Mouse (Mus musculus): ENCODE results near the gene D430019H16Rik. TPM values are rescaled to one million over a fixed set of nuclear protein-coding genes. Genes with fewer than 3 reads are reported as not detected.

D430019H16Rik gene
- polyA plus RNA-seq, 1 experiment from 2014 or later, result 0.37 TPM

- Histone ChIP-seq H3K27ac (ENCODE audit: poor library complexity, severe bottlenecking) (no peak overlapping the region), H3K36me3 (no peaks in the 10 kb centered on the region; the same call in 1 of the 2 replicates), H3K9ac (no peak overlapping the region), H3K4me2 (no peak overlapping the region), H3K27me3 (replicated peaks) (0 out of 2 replicates have a peak, but pooled peaks cover 8% of the 10 kb centered on the region), H3K4me1 (replicated peaks) (peaks cover 14% of the 10 kb centered on the region), H3K4me3 (no peak overlapping the region), H3K9me3 (replicated peaks) (no peaks in the 10 kb centered on the region)
- no peak for ATAC-seq (ENCODE audit: insufficient number of reproducible peaks, low FRiP score)
- WGBS, result 73% methylated on average over 3 of the region's 3 CpGs
Measured at GRCm38 (mm10) chr12:105490227-105490626, 36.6 kb downstream of the D430019H16Rik start.

GRCm38 (mm10) chr12:105490794-105491193, 37.1 kb downstream of the D430019H16Rik start:
- ATAC-seq (ENCODE audit: insufficient number of reproducible peaks, low FRiP score), result no peak
- Histone ChIP-seq H3K4me3 (no peak overlapping the region), H3K27me3 (replicated peaks) (0 out of 2 replicates have a peak, but pooled peaks cover 10% of the 10 kb centered on the region), H3K4me2 (no peak overlapping the region), H3K27ac (ENCODE audit: poor library complexity, severe bottlenecking) (no peak overlapping the region), H3K9ac (no peak overlapping the region), H3K9me3 (replicated peaks) (no peaks in the 10 kb centered on the region), H3K4me1 (replicated peaks) (peaks cover 14% of the 10 kb centered on the region), H3K36me3 (no peaks in the 10 kb centered on the region; the same call in 1 of the 2 replicates)
- WGBS, result 74% methylated on average over 6 of the region's 6 CpGs

GRCm38 (mm10) chr12:105494796-105495195, 41.1 kb downstream of the D430019H16Rik start:
- Histone ChIP-seq H3K9ac (no peak overlapping the region), H3K4me3 (no peak overlapping the region), H3K4me2 (no peak overlapping the region), H3K27ac (ENCODE audit: poor library complexity, severe bottlenecking) (no peak overlapping the region), H3K36me3 (no peaks in the 10 kb centered on the region), H3K27me3 (replicated peaks) (peaks cover 34% of the 10 kb centered on the region), H3K4me1 (replicated peaks) (peaks cover 11% of the 10 kb centered on the region), H3K9me3 (replicated peaks) (no peaks in the 10 kb centered on the region)
- no peak for ATAC-seq (ENCODE audit: insufficient number of reproducible peaks, low FRiP score)
- WGBS, result 62% methylated on average over 5 of the region's 5 CpGs

GRCm38 (mm10) chr12:105497894-105498293, 44.2 kb downstream of the D430019H16Rik start:
- H3K4me3 ChIP-seq, result no peak overlapping the region
- no peak overlapping the region for H3K27ac ChIP-seq (ENCODE audit: poor library complexity, severe bottlenecking)
- no peak overlapping the region for H3K4me2 ChIP-seq
- H3K9ac ChIP-seq, result no peak overlapping the region
- H3K36me3 ChIP-seq, result no peaks in the 10 kb centered on the region
- no peak for ATAC-seq (ENCODE audit: insufficient number of reproducible peaks, low FRiP score)
- 18% methylated on average over 6 of the region's 6 CpGs for WGBS
- H3K27me3 ChIP-seq (replicated peaks), result peaks cover 39% of the 10 kb centered on the region
- peaks cover 21% of the 10 kb centered on the region for H3K4me1 ChIP-seq (replicated peaks)
- H3K9me3 ChIP-seq (replicated peaks), result no peaks in the 10 kb centered on the region

- no peak overlapping the region for H3K27ac ChIP-seq (ENCODE audit: poor library complexity, severe bottlenecking)
- 81% methylated on average over 7 of the region's 7 CpGs for WGBS
- ATAC-seq (ENCODE audit: insufficient number of reproducible peaks, low FRiP score), result no peak
Measured at GRCm38 (mm10) chr12:105498423-105498822, 44.8 kb downstream of the D430019H16Rik start.

GRCm38 (mm10) chr12:105498842-105499241, 45.2 kb downstream of the D430019H16Rik start:
- Histone ChIP-seq H3K4me1 (replicated peaks) (peaks cover 17% of the 10 kb centered on the region), H3K9ac (no peak overlapping the region), H3K4me3 (no peak overlapping the region), H3K4me2 (no peak overlapping the region), H3K27ac (ENCODE audit: poor library complexity, severe bottlenecking) (no peak overlapping the region), H3K27me3 (replicated peaks) (peaks cover 39% of the 10 kb centered on the region), H3K9me3 (replicated peaks) (no peaks in the 10 kb centered on the region), H3K36me3 (no peaks in the 10 kb centered on the region)
- 57% methylated on average over 4 of the region's 4 CpGs for WGBS
- no peak for ATAC-seq (ENCODE audit: insufficient number of reproducible peaks, low FRiP score)

More at GRCm38 (mm10) chr12:105498423-105498822, 44.8 kb downstream of the D430019H16Rik start:
- Histone ChIP-seq H3K36me3 (no peaks in the 10 kb centered on the region), H3K27me3 (replicated peaks) (peaks cover 39% of the 10 kb centered on the region), H3K4me1 (replicated peaks) (peaks cover 21% of the 10 kb centered on the region), H3K4me3 (no peak overlapping the region), H3K9me3 (replicated peaks) (no peaks in the 10 kb centered on the region), H3K4me2 (no peak overlapping the region), H3K9ac (no peak overlapping the region)

GRCm38 (mm10) chr12:105500940-105501339, 47.3 kb downstream of the D430019H16Rik start:
- Histone ChIP-seq H3K9me3 (replicated peaks) (peaks cover 7% of the 10 kb centered on the region), H3K4me2 (no peak overlapping the region), H3K27me3 (replicated peaks) (peaks cover 36% of the 10 kb centered on the region), H3K9ac (no peak overlapping the region), H3K36me3 (no peaks in the 10 kb centered on the region), H3K4me3 (no peak overlapping the region), H3K4me1 (replicated peaks) (peaks cover 10% of the 10 kb centered on the region), H3K27ac (ENCODE audit: poor library complexity, severe bottlenecking) (no peak overlapping the region)
- WGBS, result 49% methylated on average over 5 of the region's 5 CpGs
- ATAC-seq (ENCODE audit: insufficient number of reproducible peaks, low FRiP score), result no peak

- H3K9ac ChIP-seq, result no peak overlapping the region
- no peak overlapping the region for H3K4me3 ChIP-seq
- WGBS, result 61% methylated on average over 6 of the region's 6 CpGs
- peaks cover 7% of the 10 kb centered on the region for H3K9me3 ChIP-seq (replicated peaks)
- H3K4me2 ChIP-seq, result no peak overlapping the region
- H3K4me1 ChIP-seq (replicated peaks), result peaks cover 10% of the 10 kb centered on the region
- H3K27ac ChIP-seq (ENCODE audit: poor library complexity, severe bottlenecking), result no peak overlapping the region
- ATAC-seq (ENCODE audit: insufficient number of reproducible peaks, low FRiP score), result no peak
- H3K36me3 ChIP-seq, result no peaks in the 10 kb centered on the region
- H3K27me3 ChIP-seq (replicated peaks), result peaks cover 24% of the 10 kb centered on the region; the same call in 1 of the 2 replicates
Measured at GRCm38 (mm10) chr12:105504736-105505135, 51.1 kb downstream of the D430019H16Rik start.

- no peak for ATAC-seq (ENCODE audit: insufficient number of reproducible peaks, low FRiP score)
- H3K9me3 ChIP-seq (replicated peaks), result no peaks in the 10 kb centered on the region
- H3K36me3 ChIP-seq, result no peaks in the 10 kb centered on the region
- 80% methylated on average over 5 of the region's 5 CpGs for WGBS
- no peak overlapping the region for H3K4me3 ChIP-seq
- H3K4me2 ChIP-seq, result no peak overlapping the region
- no peak overlapping the region for H3K27ac ChIP-seq (ENCODE audit: poor library complexity, severe bottlenecking)
- H3K27me3 ChIP-seq (replicated peaks), result peaks cover 40% of the 10 kb centered on the region
- H3K4me1 ChIP-seq (replicated peaks), result peaks cover 11% of the 10 kb centered on the region
- no peak overlapping the region for H3K9ac ChIP-seq
Measured at GRCm38 (mm10) chr12:105511109-105511508, 57.5 kb downstream of the D430019H16Rik start.

GRCm38 (mm10) chr12:105511671-105512502, 58.2 kb downstream of the D430019H16Rik start:
- no peak overlapping the region for H3K9ac ChIP-seq
- ATAC-seq (ENCODE audit: insufficient number of reproducible peaks, low FRiP score), result 0 out of 2 replicates have a peak, but pooled peaks have one; percentile 29
- H3K27ac ChIP-seq (ENCODE audit: poor library complexity, severe bottlenecking), result no peak overlapping the region
- H3K4me2 ChIP-seq, result no peak overlapping the region
- H3K4me1 ChIP-seq (replicated peaks), result peaks cover 13% of the 10 kb centered on the region
- peaks cover 40% of the 10 kb centered on the region for H3K27me3 ChIP-seq (replicated peaks)
- 56% methylated on average over 16 of the region's 16 CpGs for WGBS
- H3K9me3 ChIP-seq (replicated peaks), result no peaks in the 10 kb centered on the region
- H3K36me3 ChIP-seq, result no peaks in the 10 kb centered on the region
- H3K4me3 ChIP-seq, result no peak overlapping the region

GRCm38 (mm10) chr12:105514111-105514510, 60.5 kb downstream of the D430019H16Rik start:
- no peaks in the 10 kb centered on the region for H3K9me3 ChIP-seq (replicated peaks)
- no peak overlapping the region for H3K4me3 ChIP-seq
- H3K4me1 ChIP-seq (replicated peaks), result peaks cover 22% of the 10 kb centered on the region
- H3K27me3 ChIP-seq (replicated peaks), result peaks cover 36% of the 10 kb centered on the region
- no peak overlapping the region for H3K27ac ChIP-seq (ENCODE audit: poor library complexity, severe bottlenecking)
- no peak overlapping the region for H3K9ac ChIP-seq
- WGBS, result 78% methylated on average over 10 of the region's 10 CpGs
- H3K36me3 ChIP-seq, result no peaks in the 10 kb centered on the region
- ATAC-seq (ENCODE audit: insufficient number of reproducible peaks, low FRiP score), result no peak
- no peak overlapping the region for H3K4me2 ChIP-seq

All from heart, embryonic 12.5 days (tissue).